8 mouse cellular contexts compared by ENCODE assay signal in the genomic region with DNA sequence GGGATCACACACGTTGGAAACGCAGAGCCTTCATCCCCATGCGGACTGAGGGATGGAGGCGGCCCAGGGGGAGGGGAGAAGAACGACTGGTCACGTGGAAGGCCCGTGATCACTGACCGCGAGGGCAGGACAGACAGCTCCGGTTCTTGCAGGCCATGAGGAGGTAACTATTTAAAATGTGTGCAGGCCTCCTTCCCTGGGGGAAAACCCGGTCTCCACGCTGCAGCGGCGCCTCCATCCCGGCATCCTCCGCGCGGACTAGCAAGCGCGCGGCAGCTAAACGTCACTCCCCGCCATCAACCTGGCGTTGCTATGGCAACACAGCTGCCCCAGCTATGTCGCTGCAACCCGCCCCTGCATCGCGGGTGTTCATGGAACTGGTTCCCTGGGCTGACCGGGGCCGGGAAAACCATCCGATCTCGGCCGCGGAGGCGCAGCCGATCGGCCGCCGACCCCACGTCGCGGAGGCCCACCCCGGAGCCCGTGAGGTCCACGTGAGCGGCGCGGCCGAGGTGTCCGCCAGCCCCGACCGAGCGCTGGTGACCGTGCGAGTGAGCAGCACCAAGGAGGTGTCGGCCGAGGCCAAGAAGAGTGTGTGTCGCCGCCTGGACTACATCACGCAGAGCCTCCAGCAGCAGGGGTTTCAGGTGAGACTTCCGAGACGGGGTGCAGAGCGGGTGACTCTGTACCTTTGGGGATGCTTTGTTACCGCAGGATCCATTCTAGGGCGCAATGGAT. TPM values are rescaled to one million over a fixed set of nuclear protein-coding genes. Genes with fewer than 3 reads are reported as not detected.
DNase-seq lines count a peak whose midpoint lies in the region; ATAC-seq and TF ChIP-seq lines count a peak whose summit lies in the region.

No protein-coding gene starts in this region.

- peak overlapping the region; percentile 95 for H3K4me2 ChIP-seq in CH12.LX (ENCODE audit: insufficient read depth, low read depth, poor library complexity, severe bottlenecking)
- peak overlapping the region; percentile 77 for H3K4me2 ChIP-seq in heart, embryonic 15.5 days
- peak overlapping the region; percentile 96 for H3K4me2 ChIP-seq in liver, embryonic 13.5 days
- peak overlapping the region; percentile 66 for H3K4me2 ChIP-seq in stomach, embryonic 14.5 days (replicated peaks; ENCODE audit: low read depth, low read length)

- no peaks in the 10 kb centered on the region for H3K27me3 ChIP-seq in CH12.LX (replicated peaks)
- no peaks in the 10 kb centered on the region for H3K27me3 ChIP-seq in forebrain, embryonic 10.5 days (ENCODE audit: poor library complexity, severe bottlenecking)
- no peaks in the 10 kb centered on the region for H3K27me3 ChIP-seq in heart, embryonic 15.5 days
- no peaks in the 10 kb centered on the region for H3K27me3 ChIP-seq in liver, embryonic 13.5 days
- H3K27me3 ChIP-seq in stomach, embryonic 14.5 days (ENCODE audit: control insufficient read depth, insufficient read depth, low read length): no peaks in the 10 kb centered on the region

- H3K36me3 ChIP-seq in CH12.LX (replicated peaks in 1 of 2; ENCODE audit: control insufficient read depth in 1 of 2, insufficient read depth in 1 of 2, low read length in 1 of 2): peaks cover 0 to 11% of the 10 kb centered on the region in 2 experiments
- peaks cover 17% of the 10 kb centered on the region for H3K36me3 ChIP-seq in forebrain, embryonic 10.5 days (replicated peaks)
- no peaks in the 10 kb centered on the region for H3K36me3 ChIP-seq in heart, embryonic 15.5 days
- no peaks in the 10 kb centered on the region for H3K36me3 ChIP-seq in liver, embryonic 13.5 days
- H3K36me3 ChIP-seq in stomach, embryonic 14.5 days (ENCODE audit: control insufficient read depth, insufficient read depth, low read length): no peaks in the 10 kb centered on the region

- dilution Hi-C loops in CH12.LX (cut with MboI; ENCODE audit: extremely low pct_ligation_motif_present, extremely low pct_unique_long_range_greater_than_20kb, low sequenced_read_pairs): no loop called here

- TF ChIP-seq CTCF in CH12.LX (conservative IDR thresholded peaks at IDR 0.05 in 1 of 2, IDR thresholded peaks at IDR 0.05 in 1 of 2; ENCODE audit: low read depth in 2 of 2, low read length in 2 of 2): no peak

- H3K4me1 ChIP-seq in CH12.LX (ENCODE audit: control insufficient read depth in 1 of 2, insufficient read depth in 2 of 2): peaks cover 3 to 43% of the 10 kb centered on the region in 2 experiments
- H3K4me1 ChIP-seq in forebrain, embryonic 10.5 days: peaks cover 28% of the 10 kb centered on the region
- peaks cover 4% of the 10 kb centered on the region for H3K4me1 ChIP-seq in heart, embryonic 15.5 days (replicated peaks)
- peaks cover 12% of the 10 kb centered on the region for H3K4me1 ChIP-seq in liver, embryonic 13.5 days (replicated peaks)
- H3K4me1 ChIP-seq in stomach, embryonic 14.5 days (ENCODE audit: control insufficient read depth, insufficient read depth, low read length): peaks cover 7% of the 10 kb centered on the region; the same call in 1 of the 2 replicates

- peak; percentile 78 for TF ChIP-seq POLR2A in CH12.LX (IDR thresholded peaks at IDR 0.05; ENCODE audit: low read depth, low read length)

- no peak for TF ChIP-seq EP300 in CH12.LX (IDR thresholded peaks at IDR 0.05; ENCODE audit: low read length)

- WGBS in forebrain, embryonic 10.5 days: under 1% methylated on average over 65 of the region's 65 CpGs
- WGBS in heart, embryonic 15.5 days: under 1% methylated on average over 65 of the region's 65 CpGs
- under 1% methylated on average over 65 of the region's 65 CpGs for WGBS in liver, embryonic 13.5 days (ENCODE audit: insufficient replicate concordance)
- under 1% methylated on average over 65 of the region's 65 CpGs for WGBS in stomach, embryonic 14.5 days

- H3K9me3 ChIP-seq in CH12.LX (replicated peaks; ENCODE audit: low read length): no peaks in the 10 kb centered on the region
- H3K9me3 ChIP-seq in forebrain, embryonic 10.5 days: 0 out of 2 replicates have a peak, but pooled peaks cover 5% of the 10 kb centered on the region
- H3K9me3 ChIP-seq in heart, embryonic 15.5 days (replicated peaks): no peaks in the 10 kb centered on the region
- no peaks in the 10 kb centered on the region for H3K9me3 ChIP-seq in liver, embryonic 13.5 days (replicated peaks)
- no peaks in the 10 kb centered on the region for H3K9me3 ChIP-seq in stomach, embryonic 14.5 days (ENCODE audit: control insufficient read depth, low read depth, low read length)

- in situ Hi-C loops in CH12.LX (cut with MboI; ENCODE audit: low pct_ligation_motif_present, low pct_unique_long_range_greater_than_20kb, low sequenced_read_pairs): loop anchor here (25.0 kb wide), 1 partner anchor 593 kb away; no protein-coding TSS in a partner anchor

- H3K79me2 ChIP-seq in CH12.LX (replicated peaks; ENCODE audit: control insufficient read depth, extremely low read depth, insufficient read depth, poor library complexity, severe bottlenecking): peaks cover 2% of the 10 kb centered on the region; the same call in 1 of the 2 replicates

- TF ChIP-seq RAD21 in CH12.LX (IDR thresholded peaks at IDR 0.05; ENCODE audit: low read depth, low read length): no peak

- H3K9ac ChIP-seq in CH12.LX (ENCODE audit: insufficient read depth, low read depth): peak overlapping the region; percentile 97
- peak overlapping the region; percentile 66 for H3K9ac ChIP-seq in heart, embryonic 15.5 days
- H3K9ac ChIP-seq in liver, embryonic 13.5 days: peak overlapping the region; percentile 71
- H3K9ac ChIP-seq in stomach, embryonic 14.5 days (replicated peaks; ENCODE audit: low read depth, low read length): peak overlapping the region; percentile 67

- H3K27ac ChIP-seq in CH12.LX (ENCODE audit: insufficient read depth, low read depth): peak overlapping the region; percentile 79
- H3K27ac ChIP-seq in forebrain, embryonic 10.5 days: peak overlapping the region; percentile 96
- peak overlapping the region; percentile 78 for H3K27ac ChIP-seq in heart, embryonic 15.5 days
- peak overlapping the region; percentile 9; the same call in 1 of the 2 replicates for H3K27ac ChIP-seq in liver, embryonic 13.5 days
- H3K27ac ChIP-seq in stomach, embryonic 14.5 days (ENCODE audit: low read length): peak overlapping the region; percentile 80

- peak; percentile 88 for ATAC-seq in heart, embryonic 15.5 days (replicated peaks; ENCODE audit: insufficient number of reproducible peaks, insufficient read depth, low FRiP score, low read depth)
- peak; percentile 95 for ATAC-seq in liver, embryonic 13.5 days (ENCODE audit: low read depth)
- ATAC-seq in stomach, embryonic 14.5 days (ENCODE audit: insufficient number of reproducible peaks, insufficient read depth, low FRiP score, low read depth): peak; percentile 94

- peak overlapping the region; percentile 82 to 96 (median 93) for H3K4me3 ChIP-seq in CH12.LX (replicated peaks in 1 of 3; ENCODE audit: low read depth in 2 of 3, low read length in 2 of 3, poor library complexity in 1 of 3)
- H3K4me3 ChIP-seq in forebrain, embryonic 10.5 days: peak overlapping the region; percentile 80
- H3K4me3 ChIP-seq in heart, embryonic 15.5 days: peak overlapping the region; percentile 67
- H3K4me3 ChIP-seq in liver, embryonic 13.5 days (replicated peaks): peak overlapping the region; percentile 77
- peak overlapping the region; percentile 82 for H3K4me3 ChIP-seq in stomach, embryonic 14.5 days (ENCODE audit: low read depth, low read length)

- peak; percentile 97 for DNase-seq in CH12.LX (ENCODE audit: extremely low read depth)
- DNase-seq in c-Kit-positive CD71-negative TER-119-negative erythroid progenitor cells, embryonic 14.5 days (ENCODE audit: low read depth): peak; percentile 57
- peak; percentile 91 for DNase-seq in forebrain, embryonic 10.5 days (ENCODE audit: extremely low spot score, low spot score)
- DNase-seq in kidney, postnatal 14 days: peak; percentile 91
- DNase-seq in liver, embryonic 13.5 days: peak; percentile 76
- peak; percentile 87 to 89 for DNase-seq in natural killer cell, adult 2 months (ENCODE audit: low spot score in 2 of 2)

TF ChIP-seq in CH12.LX, 34 proteins besides CTCF, POLR2A, EP300 and RAD21 (continues in another document):
- TF ChIP-seq BHLHE40 (IDR thresholded peaks at IDR 0.05; ENCODE audit: low read depth, low read length) (peak; percentile 99), E2F4 (IDR thresholded peaks at IDR 0.05; ENCODE audit: insufficient replicate concordance, low read depth, low read length) (no peak), MAFK (IDR thresholded peaks at IDR 0.05; ENCODE audit: insufficient replicate concordance, low read length) (no peak), KAT2A (IDR thresholded peaks at IDR 0.05; ENCODE audit: insufficient replicate concordance, low read length) (no peak), USF2 (conservative IDR thresholded peaks at IDR 0.05; ENCODE audit: low read depth, low read length) (peak; percentile 74), CHD1 (IDR thresholded peaks at IDR 0.05; ENCODE audit: low read depth, low read length) (0 out of 2 replicates have a peak, but pooled peaks have one; percentile 29), NRF1 (IDR thresholded peaks at IDR 0.05; ENCODE audit: low read depth, low read length) (peak; percentile 14; the same call in 1 of the 2 replicates), CHD2 (IDR thresholded peaks at IDR 0.05; ENCODE audit: low read length) (no peak; the same call in 1 of the 2 replicates), ZNF384 (IDR thresholded peaks at IDR 0.05; ENCODE audit: low read depth, low read length) (no peak), ZC3H11A (IDR thresholded peaks at IDR 0.05; ENCODE audit: low read depth, low read length) (no peak), MYC (IDR thresholded peaks at IDR 0.05; ENCODE audit: low read depth, low read length) (peak; percentile 99), ZKSCAN1 (IDR thresholded peaks at IDR 0.05; ENCODE audit: borderline replicate concordance, low read depth, low read length) (no peak), ZMIZ1 (IDR thresholded peaks at IDR 0.05; ENCODE audit: low read depth, low read length) (0 out of 2 replicates have a peak, but pooled peaks have one; percentile 9), MXI1 (IDR thresholded peaks at IDR 0.05; ENCODE audit: low read depth, low read length) (peak; percentile 98), MAZ (IDR thresholded peaks at IDR 0.05; ENCODE audit: low read depth, low read length) (no peak), ETS1 (conservative IDR thresholded peaks at IDR 0.05; ENCODE audit: low read depth, low read length) (peak; percentile 69), ELF1 (IDR thresholded peaks at IDR 0.05; ENCODE audit: low read depth, low read length) (no peak)

RNA-seq across cellular contexts. Expression of a gene that starts 0.5 kb away (rescaled TPM):
- total RNA-seq in CH12.LX (2012; rRNA removed) (15.6 and 16.3 TPM in 2 replicates), CH12.LX (2014; rRNA removed) (44.2 and 48.7 TPM in 2 replicates)
- 26.6 and 31.4 TPM in 2 replicates for polyA plus RNA-seq in CH12.LX (2012; ENCODE audit: insufficient read length, low read depth)
- 27.5 and 29.8 TPM in 2 replicates for polyA plus RNA-seq in forebrain, embryonic 10.5 days (2016; fragmentation: Nextera tagmentation; extraction: Ambion mirVana)
- polyA plus RNA-seq in heart, embryonic 15.5 days (2015; fragmentation: Nextera tagmentation; extraction: Ambion mirVana): 10.5 and 11.3 TPM in 2 replicates
- 2.0 and 2.1 TPM in 2 replicates for polyA plus RNA-seq in liver, embryonic 13.5 days (2015; fragmentation: Nextera tagmentation; extraction: Ambion mirVana)
- polyA plus RNA-seq in stomach, embryonic 14.5 days (2014; fragmentation: Nextera tagmentation; extraction: Ambion mirVana): 22.9 and 23.9 TPM in 2 replicates

Comparison
In these comparisons a context has a peak if more than half of its experiments do, and no peak if none do; other contexts are left out.
1. Peak in every context shown above with its lines: DNase-seq, ATAC-seq, H3K4me3 ChIP-seq and H3K27ac ChIP-seq.
2. H3K27ac ChIP-seq: peak in every context shown above with its lines; median percentile 96 in forebrain, embryonic 10.5 days; 80 in stomach, embryonic 14.5 days; 79 in CH12.LX; 78 in heart, embryonic 15.5 days; 9 in liver, embryonic 13.5 days.